Mouse (Mus musculus): ENCODE results near the gene Cpt1b. TPM values are rescaled to one million over a fixed set of nuclear protein-coding genes. Genes with fewer than 3 reads are reported as not detected.

The Cpt1b gene
- total and polyA plus RNA-seq, 3 experiments: 0.92 to 2.0 TPM; not detected in 1

DNA sequence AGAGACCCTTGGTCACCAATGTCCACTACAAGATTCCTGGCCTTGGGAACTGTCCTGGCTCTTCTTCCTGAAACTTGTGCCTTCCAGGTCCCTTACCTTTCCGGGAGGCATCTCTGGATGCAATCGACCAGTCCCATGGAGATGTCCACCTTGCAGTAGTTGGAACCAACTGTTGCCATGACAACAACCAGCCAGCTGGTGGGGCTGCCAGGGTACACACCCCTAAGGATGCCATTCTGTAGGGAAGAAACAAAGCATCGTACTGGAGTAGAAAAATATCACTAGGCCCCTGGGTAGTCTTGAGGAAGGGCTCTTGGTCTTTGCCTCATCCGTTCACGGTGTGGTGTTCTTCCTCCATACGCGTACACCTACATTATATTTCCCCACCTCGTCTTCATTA lies 1.0 kb downstream of the Cpt1b start:
- DNase-seq (ENCODE audit: low read depth, low spot score): no peak
- H3K9me3 ChIP-seq (replicated peaks; ENCODE audit: insufficient read depth, low read length): no peaks in the 10 kb centered on the region
- H3K27me3 ChIP-seq (ENCODE audit: control insufficient read depth in 1 of 2, insufficient read depth in 2 of 2, low read length in 2 of 2): no peaks in the 10 kb centered on the region
- H3K36me3 ChIP-seq (ENCODE audit: control insufficient read depth in 1 of 2, insufficient read depth in 2 of 2, low read length in 2 of 2): peaks cover 0 to 3% of the 10 kb centered on the region in 2 experiments; a peak in 1 of 4 replicates
- no peak overlapping the region for H3K9ac ChIP-seq (ENCODE audit: control insufficient read depth, low read depth, low read length, poor library complexity, severe bottlenecking)
- H3K79me2 ChIP-seq (ENCODE audit: control insufficient read depth, insufficient read depth, low read length, poor library complexity): no peaks in the 10 kb centered on the region; the same call in 1 of the 2 replicates
- H3K4me3 ChIP-seq (ENCODE audit: control insufficient read depth in 1 of 2, insufficient read depth in 1 of 2, low read depth in 2 of 2, low read length in 2 of 2): no peak overlapping the region
- H3K27ac ChIP-seq (ENCODE audit: control insufficient read depth, low read depth, low read length): no peak overlapping the region
- TF ChIP-seq HCFC1 (IDR thresholded peaks at IDR 0.05; ENCODE audit: low read depth, low read length): no peak
- TF ChIP-seq USF1 (IDR thresholded peaks at IDR 0.05; ENCODE audit: low read depth, low read length): no peak
- TF ChIP-seq ZNF384 (IDR thresholded peaks at IDR 0.05; ENCODE audit: low read depth, low read length): no peak
- no peak for TF ChIP-seq ELF1 (IDR thresholded peaks at IDR 0.05; ENCODE audit: low read depth, low read length)
- TF ChIP-seq RCOR1 (IDR thresholded peaks at IDR 0.05; ENCODE audit: low read depth, low read length): no peak
- no peak for TF ChIP-seq CHD1 (IDR thresholded peaks at IDR 0.05; ENCODE audit: low read depth, low read length)
- H3K4me1 ChIP-seq (ENCODE audit: control insufficient read depth in 1 of 2, insufficient read depth in 2 of 2, low read length in 2 of 2): peaks cover 0 to 4% of the 10 kb centered on the region in 2 experiments; a peak in 1 of 4 replicates

GRCm38 (mm10) chr15:89421938-89422337 lies 3.7 kb downstream of the Cpt1b start:
- Histone ChIP-seq H3K4me3 (ENCODE audit: control insufficient read depth in 1 of 2, insufficient read depth in 1 of 2, low read depth in 2 of 2, low read length in 2 of 2) (no peak overlapping the region), H3K79me2 (ENCODE audit: control insufficient read depth, insufficient read depth, low read length, poor library complexity) (no peaks in the 10 kb centered on the region), H3K9ac (ENCODE audit: control insufficient read depth, low read depth, low read length, poor library complexity, severe bottlenecking) (no peak overlapping the region), H3K9me3 (replicated peaks; ENCODE audit: insufficient read depth, low read length) (no peaks in the 10 kb centered on the region), H3K27ac (ENCODE audit: control insufficient read depth, low read depth, low read length) (no peak overlapping the region), H3K4me1 (ENCODE audit: control insufficient read depth in 1 of 2, insufficient read depth in 2 of 2, low read length in 2 of 2) (no peaks in the 10 kb centered on the region), H3K36me3 (ENCODE audit: control insufficient read depth in 1 of 2, insufficient read depth in 2 of 2, low read length in 2 of 2) (no peaks in the 10 kb centered on the region), H3K27me3 (ENCODE audit: control insufficient read depth in 1 of 2, insufficient read depth in 2 of 2, low read length in 2 of 2) (no peaks in the 10 kb centered on the region)
- DNase-seq (ENCODE audit: low read depth, low spot score): no peak
- TF ChIP-seq ETS1 (IDR thresholded peaks at IDR 0.05; ENCODE audit: low read depth, low read length) (no peak), GABPA (IDR thresholded peaks at IDR 0.05; ENCODE audit: low read depth, low read length) (no peak)

GRCm38 (mm10) chr15:89415282-89415681 lies 10.4 kb downstream of the Cpt1b start:
- Histone ChIP-seq H3K4me1 (ENCODE audit: control insufficient read depth in 1 of 2, insufficient read depth in 2 of 2, low read length in 2 of 2) (no peaks in the 10 kb centered on the region), H3K4me3 (ENCODE audit: control insufficient read depth in 1 of 2, insufficient read depth in 1 of 2, low read depth in 2 of 2, low read length in 2 of 2) (no peak overlapping the region), H3K79me2 (ENCODE audit: control insufficient read depth, insufficient read depth, low read length, poor library complexity) (no peaks in the 10 kb centered on the region), H3K27me3 (ENCODE audit: control insufficient read depth in 1 of 2, insufficient read depth in 2 of 2, low read length in 2 of 2) (no peaks in the 10 kb centered on the region), H3K27ac (ENCODE audit: control insufficient read depth, low read depth, low read length) (no peak overlapping the region), H3K36me3 (ENCODE audit: control insufficient read depth in 1 of 2, insufficient read depth in 2 of 2, low read length in 2 of 2) (no peaks in the 10 kb centered on the region), H3K9ac (ENCODE audit: control insufficient read depth, low read depth, low read length, poor library complexity, severe bottlenecking) (no peak overlapping the region), H3K9me3 (replicated peaks; ENCODE audit: insufficient read depth, low read length) (no peaks in the 10 kb centered on the region)
- TF ChIP-seq ZC3H11A (IDR thresholded peaks at IDR 0.05; ENCODE audit: low read depth, low read length): no peak
- no peak for TF ChIP-seq UBTF (IDR thresholded peaks at IDR 0.05; ENCODE audit: borderline replicate concordance, insufficient read depth, low read depth, low read length)
- no peak for TF ChIP-seq MAZ (IDR thresholded peaks at IDR 0.05; ENCODE audit: low read depth, low read length)
- TF ChIP-seq NRF1 (IDR thresholded peaks at IDR 0.05; ENCODE audit: insufficient read depth, low read depth, low read length, poor library complexity, severe bottlenecking): no peak
- DNase-seq (ENCODE audit: low read depth, low spot score): no peak
